Mouse (Mus musculus) hindbrain, postnatal 0 days (tissue): ENCODE data around the gene Ccdc158. TPM values are rescaled to one million over a fixed set of nuclear protein-coding genes. Genes with fewer than 3 reads are reported as not detected.

Experiments
- ATAC-seq: fragments of 200-750 bp; cut with Nextera tagmentation; 2 replicates; pipeline ENCODE4 v1.8.0; 2017; ENCODE audit warnings: mild to moderate bottlenecking, moderate TSS enrichment, moderate library complexity
- DNase-seq: peaks from one replicate; pipeline ENCODE4 v3.0.0-alpha.2; 2015; ENCODE audit warnings: low spot score
- H3K27ac ChIP-seq: fragments of 300-500 bp; sonication (generic); 2 replicates; pipeline ENCODE4 v1.5.1; 2014; ENCODE audit warnings: mild to moderate bottlenecking
- H3K27me3 ChIP-seq: fragments of 300-500 bp; sonication (generic); 2 replicates; pipeline ENCODE4 v1.6.1; 2014; ENCODE audit warnings: low read length, mixed read lengths; ENCODE audit not compliant: insufficient read depth
- H3K36me3 ChIP-seq: fragments of 300-500 bp; sonication (generic); 2 replicates; pipeline ENCODE4 v1.6.1; 2014; ENCODE audit warnings: low read length, mixed read lengths; ENCODE audit not compliant: insufficient read depth
- H3K4me1 ChIP-seq: fragments of 300-500 bp; sonication (generic); 2 replicates; pipeline ENCODE4 v1.6.1; 2014; ENCODE audit warnings: antibody characterized with exemption, low read length, mixed read lengths; ENCODE audit not compliant: insufficient read depth
- H3K4me2 ChIP-seq: fragments of 300-500 bp; sonication (generic); 2 replicates; pipeline ENCODE4 v1.6.1; 2014; ENCODE audit warnings: low read depth, mild to moderate bottlenecking, low read length, moderate library complexity, mixed read lengths
- H3K4me3 ChIP-seq: fragments of 300-500 bp; sonication (generic); 2 replicates; pipeline ENCODE4 v1.5.1; 2014; ENCODE audit warnings: low read length
- H3K9ac ChIP-seq: fragments of 300-500 bp; sonication (generic); replicated peaks from 2 replicates; pipeline ENCODE4 v1.6.1; 2014; ENCODE audit warnings: mild to moderate bottlenecking, low read length, moderate library complexity, mixed read lengths
- H3K9me3 ChIP-seq: fragments of 300-500 bp; sonication (generic); 2 replicates; pipeline ENCODE4 v1.6.1; 2016; ENCODE audit warnings: low read length, mixed read lengths
- CTCF ChIP-seq: IDR thresholded peaks from 2 replicates; pipeline ENCODE4 v1.5.1; 2016; ENCODE audit warnings: antibody characterized with exemption, control low read depth, low read depth
- WGBS: fragments of 180-500 bp; shearing (Covaris S2); extraction: QIAGEN DNeasy Blood & Tissue Kit; methylation state at CpG from one replicate; pipeline ENCODE4 v1.1.7; 2014; 5-methylcytosine and 5-hydroxymethylcytosine counted together
- polyA plus RNA-seq: library from polyadenylated mRNA; unstranded; fragments of >200 nt; fragmentation: Nextera tagmentation; extraction: Ambion mirVana; gene quantifications from 2 replicates; pipeline ENCODE4 v1.2.1, GENCODE M21; 2015
- total RNA-seq: library from RNA; depleted of rRNA; stranded (reverse); fragments of >200 nt; gene quantifications from 2 replicates; pipeline ENCODE4 v1.2.3, GENCODE M21; 2014; rRNA removed

The Ccdc158 gene
- total RNA-seq (0.26 and 0.72 TPM in 2 replicates), polyA plus RNA-seq (0.23 and 0.28 TPM in 2 replicates)

GRCm38 (mm10) chr5:92674859-92675573, at the start of gene Ccdc158:
Gene Ccdc158, minus strand, starts transcription at chr5:92675271.
- 10% methylated on average over 53 of the region's 55 CpGs for WGBS
- Histone ChIP-seq H3K4me2 (peak within 1 kb of the TSS; percentile 79), H3K36me3 (no peaks in the 10 kb centered on the region), H3K9me3 (no peaks in the 10 kb centered on the region), H3K27ac (no peak within 1 kb of the TSS), H3K27me3 (no peaks in the 10 kb centered on the region), H3K4me3 (peak within 1 kb of the TSS; percentile 42), H3K9ac (peak within 1 kb of the TSS; percentile 28; the same call in 1 of the 2 replicates), H3K4me1 (no peaks in the 10 kb centered on the region)
- TF ChIP-seq CTCF, result no peak
- peak; percentile 93 for ATAC-seq
- DNase-seq, result peak; percentile 90

DNA sequence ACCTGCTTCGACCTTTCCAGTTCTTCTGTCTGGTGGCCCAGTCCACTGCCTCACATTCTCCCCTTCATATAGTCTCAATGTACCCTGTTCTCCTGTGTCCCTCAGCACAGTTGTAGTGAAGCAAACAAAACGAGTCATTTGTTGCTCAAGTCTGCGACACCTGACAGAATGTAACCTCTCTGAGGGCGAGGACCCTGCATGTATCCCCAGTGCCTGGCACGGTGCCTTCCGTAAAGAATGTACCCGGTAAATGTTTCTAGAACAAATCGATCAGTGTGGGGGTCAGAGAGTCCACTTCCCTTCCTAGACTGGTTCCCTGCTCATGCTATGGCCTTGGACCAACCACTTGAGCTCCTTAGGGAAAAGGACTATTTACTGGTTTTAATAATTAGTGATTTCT, 46.5 kb upstream of the Ccdc158 start:
- Histone ChIP-seq H3K4me1 (no peaks in the 10 kb centered on the region), H3K9me3 (no peaks in the 10 kb centered on the region), H3K27ac (no peak overlapping the region), H3K9ac (no peak overlapping the region), H3K4me3 (no peak overlapping the region), H3K36me3 (no peaks in the 10 kb centered on the region), H3K27me3 (no peaks in the 10 kb centered on the region), H3K4me2 (no peak overlapping the region)
- DNase-seq (no peak), ATAC-seq (no peak)
- WGBS, result 95% methylated on average over 8 of the region's 8 CpGs
- no peak for TF ChIP-seq CTCF

GRCm38 (mm10) chr5:92718856-92719255, 43.8 kb upstream of the Ccdc158 start:
- 90% methylated on average over 3 of the region's 3 CpGs for WGBS
- TF ChIP-seq CTCF, result no peak
- Histone ChIP-seq H3K27me3 (no peaks in the 10 kb centered on the region), H3K4me3 (no peak overlapping the region), H3K27ac (no peak overlapping the region), H3K36me3 (no peaks in the 10 kb centered on the region), H3K4me2 (no peak overlapping the region), H3K4me1 (no peaks in the 10 kb centered on the region), H3K9me3 (no peaks in the 10 kb centered on the region), H3K9ac (no peak overlapping the region)
- no peak for ATAC-seq
- no peak for DNase-seq

DNA sequence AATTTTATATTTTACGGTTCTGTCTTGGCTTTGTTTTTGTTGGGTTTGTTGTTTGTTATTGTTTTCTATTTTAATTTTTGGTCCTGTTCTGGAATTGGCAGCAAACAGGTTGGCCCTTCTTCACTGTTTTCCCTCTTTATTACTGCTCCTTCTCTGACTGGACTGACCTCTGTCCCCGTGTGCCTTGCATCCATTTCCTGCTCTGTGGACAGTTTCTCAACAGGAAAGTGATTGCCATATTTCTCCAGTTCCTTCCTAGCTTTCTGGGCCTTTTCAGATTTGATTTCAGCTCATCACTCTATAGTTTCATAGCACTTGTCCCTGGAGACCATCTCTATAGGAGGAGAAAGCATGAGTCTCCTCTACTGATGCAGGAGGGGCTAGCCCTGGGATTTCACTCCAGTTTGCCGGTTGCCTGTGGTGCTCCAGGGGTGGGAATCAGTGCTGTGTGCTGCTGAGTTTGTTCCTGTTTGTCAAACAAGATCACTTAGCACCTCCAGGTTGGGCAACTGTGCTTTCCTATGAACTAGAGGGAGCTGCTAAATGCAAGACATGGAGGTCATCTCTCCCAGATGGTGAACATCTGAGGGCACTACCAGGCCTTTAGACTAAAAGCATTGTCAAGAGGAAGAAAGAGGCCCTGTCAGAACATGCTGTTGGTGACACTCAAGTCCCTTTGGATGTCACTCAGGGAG, 42.7 kb upstream of the Ccdc158 start:
- Histone ChIP-seq H3K27ac (no peak overlapping the region), H3K4me3 (no peak overlapping the region), H3K36me3 (no peaks in the 10 kb centered on the region), H3K4me2 (no peak overlapping the region), H3K27me3 (no peaks in the 10 kb centered on the region), H3K9ac (no peak overlapping the region), H3K9me3 (no peaks in the 10 kb centered on the region), H3K4me1 (no peaks in the 10 kb centered on the region)
- TF ChIP-seq CTCF, result no peak
- no peak for ATAC-seq
- DNase-seq, result no peak
- WGBS, result 78% methylated on average over 3 of the region's 3 CpGs

GRCm38 (mm10) chr5:92715890-92716289, 40.8 kb upstream of the Ccdc158 start:
- Histone ChIP-seq H3K9ac (no peak overlapping the region), H3K9me3 (no peaks in the 10 kb centered on the region), H3K27me3 (no peaks in the 10 kb centered on the region), H3K4me2 (no peak overlapping the region), H3K36me3 (no peaks in the 10 kb centered on the region), H3K27ac (no peak overlapping the region), H3K4me3 (no peak overlapping the region), H3K4me1 (no peaks in the 10 kb centered on the region)
- no peak for TF ChIP-seq CTCF
- DNase-seq (no peak), ATAC-seq (no peak)
- WGBS, result 70% methylated on average over 2 of the region's 2 CpGs

- H3K36me3 ChIP-seq, result no peaks in the 10 kb centered on the region
- ATAC-seq (no peak), DNase-seq (peak; percentile 20)
- H3K27me3 ChIP-seq, result no peaks in the 10 kb centered on the region
- TF ChIP-seq CTCF, result no peak
- no peak overlapping the region for H3K4me3 ChIP-seq
- H3K4me1 ChIP-seq, result no peaks in the 10 kb centered on the region
- no peaks in the 10 kb centered on the region for H3K9me3 ChIP-seq
- H3K27ac ChIP-seq, result no peak overlapping the region
- WGBS, result 31% methylated on average over 11 of the region's 11 CpGs
- H3K9ac ChIP-seq, result no peak overlapping the region
- no peak overlapping the region for H3K4me2 ChIP-seq
Measured at GRCm38 (mm10) chr5:92715319-92715718, 40.2 kb upstream of the Ccdc158 start.

DNA sequence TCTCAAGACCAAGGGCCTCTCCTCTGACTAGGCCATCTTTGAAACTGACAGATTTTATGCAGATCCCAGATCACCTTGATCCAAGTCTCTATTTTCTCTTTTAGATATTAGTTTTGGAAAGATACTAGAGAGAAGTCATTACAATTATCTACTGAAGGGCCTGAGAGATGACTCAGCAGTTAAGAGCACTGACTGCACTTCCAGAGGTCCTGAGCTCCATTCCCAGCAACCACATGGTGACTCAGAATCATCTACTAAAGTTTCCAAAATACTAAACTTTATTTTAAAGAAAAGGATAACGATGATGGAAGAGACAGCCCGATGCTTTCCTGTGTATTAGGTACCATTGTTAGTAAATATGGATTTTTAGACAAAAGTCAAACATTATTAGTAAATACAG, 39.8 kb upstream of the Ccdc158 start:
- no peak for TF ChIP-seq CTCF
- Histone ChIP-seq H3K36me3 (no peaks in the 10 kb centered on the region), H3K27ac (no peak overlapping the region), H3K4me1 (no peaks in the 10 kb centered on the region), H3K4me2 (no peak overlapping the region), H3K27me3 (no peaks in the 10 kb centered on the region), H3K9ac (no peak overlapping the region), H3K4me3 (no peak overlapping the region), H3K9me3 (no peaks in the 10 kb centered on the region)
- ATAC-seq, result no peak
- DNase-seq, result no peak
- WGBS, result 97% methylated on average over 2 of the region's 2 CpGs
